Mouse (Mus musculus) hindbrain, embryonic 16.5 days (tissue): Measurements from ENCODE around the gene Sclt1. TPM values are rescaled to one million over a fixed set of nuclear protein-coding genes. Genes with fewer than 3 reads are reported as not detected.

Experiments
- ATAC-seq: fragments of 200-750 bp; cut with Nextera tagmentation; 2 replicates; pipeline ENCODE4 v1.8.0; 2017; ENCODE audit warnings: moderate TSS enrichment, moderate library complexity
- H3K27ac ChIP-seq: fragments of 300-500 bp; sonication (generic); 2 replicates; pipeline ENCODE4 v1.5.1; 2014; ENCODE audit warnings: low read depth, mild to moderate bottlenecking, control low read depth, low read length, moderate library complexity
- H3K27me3 ChIP-seq: fragments of 300-500 bp; sonication (generic); replicated peaks from 2 replicates; pipeline ENCODE4 v1.6.1; 2014; ENCODE audit warnings: low read length; ENCODE audit not compliant: control insufficient read depth, insufficient read depth
- H3K36me3 ChIP-seq: fragments of 300-500 bp; sonication (generic); 2 replicates; pipeline ENCODE4 v1.6.1; 2014; ENCODE audit warnings: mild to moderate bottlenecking, low read length, moderate library complexity, mixed read lengths; ENCODE audit not compliant: control insufficient read depth, insufficient read depth
- H3K4me1 ChIP-seq: fragments of 300-500 bp; sonication (generic); 2 replicates; pipeline ENCODE4 v1.6.1; 2014; ENCODE audit warnings: low read depth, low read length; ENCODE audit not compliant: control insufficient read depth, insufficient read depth
- H3K4me2 ChIP-seq: fragments of 300-500 bp; sonication (generic); 2 replicates; pipeline ENCODE4 v1.6.1; 2014; ENCODE audit warnings: mild to moderate bottlenecking, low read length, control low read depth, moderate library complexity
- H3K4me3 ChIP-seq: fragments of 300-500 bp; sonication (generic); 2 replicates; pipeline ENCODE4 v1.5.1; 2014; ENCODE audit warnings: mild to moderate bottlenecking, low read length, control low read depth, moderate library complexity
- H3K9ac ChIP-seq: fragments of 300-500 bp; sonication (generic); 2 replicates; pipeline ENCODE4 v1.6.1; 2014; ENCODE audit warnings: low read depth, mild to moderate bottlenecking, control low read depth, low read length, moderate library complexity
- H3K9me3 ChIP-seq: fragments of 300-500 bp; sonication (generic); 2 replicates; pipeline ENCODE4 v1.6.1; 2014; ENCODE audit warnings: mild to moderate bottlenecking, low read length, moderate library complexity; ENCODE audit not compliant: control insufficient read depth
- WGBS: fragments of 180-500 bp; shearing (Covaris S2); extraction: QIAGEN DNeasy Blood & Tissue Kit; methylation state at CpG from one replicate; pipeline ENCODE4 v1.1.7; 2014; 5-methylcytosine and 5-hydroxymethylcytosine counted together
- polyA plus RNA-seq: library from polyadenylated mRNA; unstranded; fragments of >200 nt; fragmentation: Nextera tagmentation; extraction: Ambion mirVana; gene quantifications from 2 replicates; pipeline ENCODE4 v1.2.1, GENCODE M21; 2015

The Sclt1 gene
- polyA plus RNA-seq, 1 experiment from 2014 or later = 16.3 TPM

GRCm38 (mm10) chr3:41583621-41584020 lies 158.7 kb downstream of the Sclt1 start:
- ATAC-seq = peak; percentile 46
- Histone ChIP-seq H3K9ac (no peak overlapping the region), H3K27me3 (no peaks in the 10 kb centered on the region), H3K36me3 (no peaks in the 10 kb centered on the region), H3K27ac (peak overlapping the region; percentile 40; the same call in 1 of the 2 replicates), H3K4me2 (no peak overlapping the region), H3K4me1 (peaks cover 14% of the 10 kb centered on the region), H3K9me3 (no peaks in the 10 kb centered on the region), H3K4me3 (no peak overlapping the region)
- 33% methylated on average over 4 of the region's 4 CpGs for WGBS

GRCm38 (mm10) chr3:41583092-41583491 lies 159.2 kb downstream of the Sclt1 start:
- peaks cover 14% of the 10 kb centered on the region for H3K4me1 ChIP-seq
- whole genome bisulfite sequencing = 86% methylated on average over 14 of the region's 14 CpGs
- no peak overlapping the region for H3K4me2 ChIP-seq
- no peaks in the 10 kb centered on the region for H3K27me3 ChIP-seq
- no peak overlapping the region for H3K4me3 ChIP-seq
- H3K27ac ChIP-seq = peak overlapping the region; percentile 40; the same call in 1 of the 2 replicates
- H3K9me3 ChIP-seq = no peaks in the 10 kb centered on the region
- no peaks in the 10 kb centered on the region for H3K36me3 ChIP-seq
- peak; percentile 37; the same call in 1 of the 2 replicates for ATAC-seq
- H3K9ac ChIP-seq = no peak overlapping the region

GRCm38 (mm10) chr3:41582256-41582655 lies 160.1 kb downstream of the Sclt1 start:
- Histone ChIP-seq H3K27me3 (no peaks in the 10 kb centered on the region), H3K27ac (no peak overlapping the region), H3K4me3 (no peak overlapping the region), H3K9ac (no peak overlapping the region), H3K9me3 (no peaks in the 10 kb centered on the region), H3K4me2 (no peak overlapping the region), H3K36me3 (no peaks in the 10 kb centered on the region), H3K4me1 (peaks cover 14% of the 10 kb centered on the region)
- 76% methylated on average over 7 of the region's 7 CpGs for WGBS
- ATAC-seq = no peak

GRCm38 (mm10) chr3:41581436-41581835 lies 160.9 kb downstream of the Sclt1 start:
- WGBS = 36% methylated on average over 8 of the region's 8 CpGs
- Histone ChIP-seq H3K9ac (0 out of 2 replicates have a peak overlapping the region, but pooled peaks have one; percentile 8), H3K4me2 (no peak overlapping the region)

GRCm38 (mm10) chr3:41580401-41581323 lies 161.7 kb downstream of the Sclt1 start:
- Histone ChIP-seq H3K27ac (no peak overlapping the region), H3K9ac (no peak overlapping the region), H3K4me1 (peaks cover 14% of the 10 kb centered on the region), H3K4me3 (no peak overlapping the region), H3K36me3 (no peaks in the 10 kb centered on the region), H3K4me2 (no peak overlapping the region), H3K27me3 (no peaks in the 10 kb centered on the region), H3K9me3 (no peaks in the 10 kb centered on the region)
- ATAC-seq = peak; percentile 53; the same call in 1 of the 2 replicates
- 30% methylated on average over 14 of the region's 14 CpGs for WGBS

More at GRCm38 (mm10) chr3:41581436-41581835, 160.9 kb downstream of the Sclt1 start:
- H3K4me3 ChIP-seq = no peak overlapping the region
- H3K4me1 ChIP-seq = peaks cover 14% of the 10 kb centered on the region
- H3K27ac ChIP-seq = no peak overlapping the region
- no peak for ATAC-seq
- H3K36me3 ChIP-seq = no peaks in the 10 kb centered on the region
- no peaks in the 10 kb centered on the region for H3K9me3 ChIP-seq
- no peaks in the 10 kb centered on the region for H3K27me3 ChIP-seq

GRCm38 (mm10) chr3:41579873-41580272 lies 162.4 kb downstream of the Sclt1 start:
- H3K4me2 ChIP-seq = no peak overlapping the region
- no peak for ATAC-seq
- no peak overlapping the region for H3K9ac ChIP-seq
- no peaks in the 10 kb centered on the region for H3K36me3 ChIP-seq
- H3K4me3 ChIP-seq = no peak overlapping the region
- H3K9me3 ChIP-seq = no peaks in the 10 kb centered on the region
- WGBS = 35% methylated on average over 4 of the region's 4 CpGs
- H3K27me3 ChIP-seq = no peaks in the 10 kb centered on the region
- no peak overlapping the region for H3K27ac ChIP-seq
- H3K4me1 ChIP-seq = peaks cover 14% of the 10 kb centered on the region

GRCm38 (mm10) chr3:41577240-41577639 lies 165.1 kb downstream of the Sclt1 start:
- Histone ChIP-seq H3K4me3 (no peak overlapping the region), H3K9me3 (no peaks in the 10 kb centered on the region), H3K4me2 (no peak overlapping the region), H3K27me3 (no peaks in the 10 kb centered on the region), H3K27ac (no peak overlapping the region), H3K36me3 (no peaks in the 10 kb centered on the region), H3K4me1 (peaks cover 10% of the 10 kb centered on the region), H3K9ac (no peak overlapping the region)
- 46% methylated on average over 2 of the region's 2 CpGs for WGBS
- ATAC-seq = no peak

Other genes starting within 250 kb of the Sclt1 start
- gene Jade1, start 186.8 kb downstream of the Sclt1 start, polyA plus RNA-seq = 12.7 TPM in 2 replicates
- 8.8 and 10.2 TPM in 2 replicates for gene D3Ertd751e, start 97 bp upstream of the Sclt1 start, polyA plus RNA-seq